Mouse (Mus musculus): Measurements from ENCODE around the gene Hgfac.

DNA sequence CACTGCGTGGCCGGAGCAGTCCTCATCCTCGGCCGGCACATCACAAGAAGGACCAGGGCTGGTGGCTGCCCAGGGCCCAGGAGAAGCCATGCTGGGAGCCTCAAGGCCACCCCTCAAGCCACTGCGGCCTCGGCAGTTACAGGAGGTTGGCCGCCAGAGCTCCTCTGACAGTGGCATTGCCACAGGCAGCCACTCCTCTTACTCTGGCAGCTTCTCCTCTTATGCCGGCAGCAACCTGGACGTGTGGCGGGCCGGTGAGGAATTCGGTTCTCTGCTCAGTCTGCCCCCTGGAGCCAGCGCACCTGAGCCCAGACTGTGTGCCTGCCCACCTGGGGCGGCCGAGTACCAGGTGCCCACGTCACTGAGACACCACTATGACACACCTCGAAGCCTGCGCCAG lies 37.8 kb downstream of the Hgfac start:
- TF ChIP-seq CTCF (IDR thresholded peaks at IDR 0.05; ENCODE audit: control insufficient read depth, insufficient read depth, low read length) (no peak), POLR2A (IDR thresholded peaks at IDR 0.05; ENCODE audit: borderline replicate concordance, control insufficient read depth, low read depth, low read length) (no peak)

Data from bone marrow, adult 2 months (tissue).